Mouse (Mus musculus): ENCODE results near the gene Etfbkmt. TPM values are rescaled to one million over a fixed set of nuclear protein-coding genes. Genes with fewer than 3 reads are reported as not detected.
A peak's percentile ranks its signal among the peaks of the same experiment; 100 is the strongest.

Etfbkmt gene
- polyA plus RNA-seq, 1 experiment: 16.1 TPM

GRCm38 (mm10) chr6:149132311-149133077 lies 7.2 kb upstream of the Etfbkmt start:
- TF ChIP-seq CTCF (conservative IDR thresholded peaks at IDR 0.05; ENCODE audit: insufficient read depth, insufficient read length, low read depth, low read length): peak; percentile 68
- no peak for TF ChIP-seq POLR2A (IDR thresholded peaks at IDR 0.05; ENCODE audit: low read depth, low read length)
- no peaks in the 10 kb centered on the region for H3K36me3 ChIP-seq (ENCODE audit: control insufficient read depth, insufficient read depth, low read length)
- H3K27ac ChIP-seq (ENCODE audit: insufficient read depth, low read depth, low read length): peak overlapping the region; percentile 45
- no peaks in the 10 kb centered on the region for H3K27me3 ChIP-seq (replicated peaks; ENCODE audit: control insufficient read depth, insufficient read depth, low read length)
- DNase-seq: peak; percentile 77
- 28% methylated on average over 5 of the region's 5 CpGs for WGBS
- H3K4me1 ChIP-seq (ENCODE audit: control insufficient read depth, insufficient read depth, low read length): peaks cover 9% of the 10 kb centered on the region
- no peak overlapping the region for H3K4me3 ChIP-seq (ENCODE audit: insufficient read depth, low read depth, low read length)

GRCm38 (mm10) chr6:149134391-149135150 lies 5.1 kb upstream of the Etfbkmt start:
- peak; percentile 24 for DNase-seq
- Histone ChIP-seq H3K27ac (ENCODE audit: insufficient read depth, low read depth, low read length) (peak overlapping the region; percentile 82), H3K4me3 (ENCODE audit: insufficient read depth, low read depth, low read length) (no peak overlapping the region), H3K27me3 (replicated peaks; ENCODE audit: control insufficient read depth, insufficient read depth, low read length) (no peaks in the 10 kb centered on the region), H3K36me3 (ENCODE audit: control insufficient read depth, insufficient read depth, low read length) (no peaks in the 10 kb centered on the region), H3K4me1 (ENCODE audit: control insufficient read depth, insufficient read depth, low read length) (peaks cover 9% of the 10 kb centered on the region)
- TF ChIP-seq POLR2A (IDR thresholded peaks at IDR 0.05; ENCODE audit: low read depth, low read length) (no peak), CTCF (conservative IDR thresholded peaks at IDR 0.05; ENCODE audit: insufficient read depth, insufficient read length, low read depth, low read length) (no peak)
- 21% methylated on average over 5 of the region's 5 CpGs for WGBS

DNA sequence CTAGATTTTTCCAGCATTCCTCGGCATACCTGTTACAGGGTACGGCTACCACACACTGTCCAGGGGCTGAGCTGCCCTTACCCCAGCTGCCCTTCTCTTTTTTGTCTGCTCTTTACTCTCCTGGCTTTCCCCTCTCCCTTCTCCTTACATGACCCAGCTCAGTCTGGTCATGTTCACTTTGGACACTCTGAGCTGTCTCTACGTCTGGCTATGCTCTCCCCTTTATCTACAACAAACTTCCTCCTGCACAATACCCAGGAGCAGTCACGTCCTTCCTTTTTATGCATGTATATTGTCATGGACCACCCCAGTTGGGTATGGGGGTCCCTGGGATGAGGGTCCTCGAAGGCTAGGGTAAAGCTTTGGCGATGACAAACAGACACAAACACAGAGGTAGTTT lies 4.0 kb upstream of the Etfbkmt start:
- H3K36me3 ChIP-seq (ENCODE audit: control insufficient read depth, insufficient read depth, low read length): no peaks in the 10 kb centered on the region
- TF ChIP-seq POLR2A (IDR thresholded peaks at IDR 0.05; ENCODE audit: low read depth, low read length): no peak
- TF ChIP-seq CTCF (conservative IDR thresholded peaks at IDR 0.05; ENCODE audit: insufficient read depth, insufficient read length, low read depth, low read length): no peak
- 84% methylated on average over 6 of the region's 6 CpGs for WGBS
- H3K4me3 ChIP-seq (ENCODE audit: insufficient read depth, low read depth, low read length): no peak overlapping the region
- no peak overlapping the region for H3K27ac ChIP-seq (ENCODE audit: insufficient read depth, low read depth, low read length)
- H3K4me1 ChIP-seq (ENCODE audit: control insufficient read depth, insufficient read depth, low read length): peaks cover 9% of the 10 kb centered on the region
- no peaks in the 10 kb centered on the region for H3K27me3 ChIP-seq (replicated peaks; ENCODE audit: control insufficient read depth, insufficient read depth, low read length)
- DNase-seq: no peak

DNA sequence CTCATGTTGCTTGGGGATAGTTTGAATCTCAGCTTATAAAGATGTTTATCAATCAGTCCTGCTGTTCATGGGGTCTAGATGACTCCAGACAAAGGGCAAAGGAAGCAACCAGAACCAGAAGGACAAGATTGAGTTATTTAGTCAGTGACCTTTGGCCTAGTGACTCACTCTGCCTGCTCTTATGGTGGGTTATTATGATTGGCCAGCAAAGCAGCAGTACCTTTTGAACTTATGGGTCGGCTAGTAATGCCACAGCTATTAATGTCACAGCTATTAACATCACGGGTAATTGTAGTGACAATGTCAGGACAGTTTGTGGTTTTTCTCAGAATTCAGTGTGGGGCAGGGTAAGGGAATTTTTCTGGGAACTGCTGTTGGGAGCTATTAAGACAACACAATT lies 1.7 kb upstream of the Etfbkmt start:
- WGBS: 51% methylated on average over 2 of the region's 2 CpGs
- H3K4me3 ChIP-seq (ENCODE audit: insufficient read depth, low read depth, low read length): no peak overlapping the region
- peaks cover 16% of the 10 kb centered on the region for H3K4me1 ChIP-seq (ENCODE audit: control insufficient read depth, insufficient read depth, low read length)
- no peak overlapping the region for H3K27ac ChIP-seq (ENCODE audit: insufficient read depth, low read depth, low read length)
- TF ChIP-seq POLR2A (IDR thresholded peaks at IDR 0.05; ENCODE audit: low read depth, low read length) (no peak), CTCF (conservative IDR thresholded peaks at IDR 0.05; ENCODE audit: insufficient read depth, insufficient read length, low read depth, low read length) (no peak)
- DNase-seq: peak; percentile 31
- H3K36me3 ChIP-seq (ENCODE audit: control insufficient read depth, insufficient read depth, low read length): no peaks in the 10 kb centered on the region
- H3K27me3 ChIP-seq (replicated peaks; ENCODE audit: control insufficient read depth, insufficient read depth, low read length): no peaks in the 10 kb centered on the region

- WGBS: 91% methylated on average over 3 of the region's 3 CpGs
- H3K27ac ChIP-seq (ENCODE audit: insufficient read depth, low read depth, low read length): no peak overlapping the region
- no peak for TF ChIP-seq CTCF (conservative IDR thresholded peaks at IDR 0.05; ENCODE audit: insufficient read depth, insufficient read length, low read depth, low read length)
- TF ChIP-seq POLR2A (IDR thresholded peaks at IDR 0.05; ENCODE audit: low read depth, low read length): no peak
- peaks cover 14% of the 10 kb centered on the region for H3K4me1 ChIP-seq (ENCODE audit: control insufficient read depth, insufficient read depth, low read length)
- H3K36me3 ChIP-seq (ENCODE audit: control insufficient read depth, insufficient read depth, low read length): no peaks in the 10 kb centered on the region
- H3K27me3 ChIP-seq (replicated peaks; ENCODE audit: control insufficient read depth, insufficient read depth, low read length): no peaks in the 10 kb centered on the region
- no peak overlapping the region for H3K4me3 ChIP-seq (ENCODE audit: insufficient read depth, low read depth, low read length)
- no peak for DNase-seq
Measured at GRCm38 (mm10) chr6:149139011-149139410, 638 bp upstream of the Etfbkmt start.

- H3K4me1 ChIP-seq (ENCODE audit: control insufficient read depth, insufficient read depth, low read length): peaks cover 7% of the 10 kb centered on the region
- H3K27ac ChIP-seq (ENCODE audit: insufficient read depth, low read depth, low read length): peak overlapping the region; percentile 99
- WGBS: under 1% methylated on average over 36 of the region's 36 CpGs
- H3K4me3 ChIP-seq (ENCODE audit: insufficient read depth, low read depth, low read length): peak overlapping the region; percentile 95
- TF ChIP-seq CTCF (conservative IDR thresholded peaks at IDR 0.05; ENCODE audit: insufficient read depth, insufficient read length, low read depth, low read length) (no peak), POLR2A (IDR thresholded peaks at IDR 0.05; ENCODE audit: low read depth, low read length) (no peak)
- no peaks in the 10 kb centered on the region for H3K27me3 ChIP-seq (replicated peaks; ENCODE audit: control insufficient read depth, insufficient read depth, low read length)
- H3K36me3 ChIP-seq (ENCODE audit: control insufficient read depth, insufficient read depth, low read length): peaks cover 3% of the 10 kb centered on the region; the same call in 1 of the 2 replicates
- DNase-seq: peak; percentile 92
Measured at GRCm38 (mm10) chr6:149141393-149142173, 1.9 kb downstream of the Etfbkmt start.

Data from kidney, adult 2 months (tissue).